Mouse (Mus musculus) stomach, postnatal 0 days (tissue): ENCODE measurements around the gene Myh2.

ENCODE experiments used
- CTCF ChIP-seq: IDR thresholded peaks from 2 replicates; pipeline ENCODE4 v1.5.1; 2016; ENCODE audit warnings: antibody characterized with exemption, low read depth, mild to moderate bottlenecking, moderate library complexity
- EP300 ChIP-seq: optimal IDR thresholded peaks from 2 replicates; pipeline ENCODE3; 2016; ENCODE audit warnings: antibody characterized with exemption

- TF ChIP-seq CTCF: no peak
- no peak for TF ChIP-seq EP300
Observed at GRCm38 (mm10) chr11:67134654-67135053, 36.2 kb upstream of the Myh2 start.
